Mouse (Mus musculus): Measurements from ENCODE around the gene Slc12a6. TPM values are rescaled to one million over a fixed set of nuclear protein-coding genes. Genes with fewer than 3 reads are reported as not detected.

Gene Slc12a6
- polyA plus RNA-seq, 1 experiment from 2014 or later, result 10.3 TPM

- Histone ChIP-seq H3K9ac (replicated peaks; ENCODE audit: low read length) (no peak overlapping the region), H3K27me3 (ENCODE audit: control insufficient read depth, insufficient read depth, low read length) (no peaks in the 10 kb centered on the region), H3K4me2 (ENCODE audit: low read depth, low read length) (no peak overlapping the region), H3K4me3 (ENCODE audit: low read depth, low read length) (no peak overlapping the region), H3K36me3 (replicated peaks; ENCODE audit: control insufficient read depth, insufficient read depth, low read depth, low read length) (no peaks in the 10 kb centered on the region), H3K4me1 (ENCODE audit: control insufficient read depth, insufficient read depth, low read length) (no peaks in the 10 kb centered on the region), H3K27ac (replicated peaks; ENCODE audit: low read depth, low read length) (no peak overlapping the region), H3K9me3 (replicated peaks; ENCODE audit: control insufficient read depth, low read length) (no peaks in the 10 kb centered on the region)
- no peak for DNase-seq (ENCODE audit: low spot score)
- ATAC-seq (replicated peaks; ENCODE audit: insufficient number of reproducible peaks, low FRiP score, low TSS enrichment, low read depth), result no peak
- WGBS, result 86% methylated on average over 10 of the region's 10 CpGs
Measured at GRCm38 (mm10) chr2:112309161-112309600, 43.6 kb downstream of the Slc12a6 start.

GRCm38 (mm10) chr2:112315638-112316037 lies 50.0 kb downstream of the Slc12a6 start:
- Histone ChIP-seq H3K4me2 (ENCODE audit: low read depth, low read length) (no peak overlapping the region), H3K27ac (replicated peaks; ENCODE audit: low read depth, low read length) (no peak overlapping the region), H3K9me3 (replicated peaks; ENCODE audit: control insufficient read depth, low read length) (no peaks in the 10 kb centered on the region), H3K4me3 (ENCODE audit: low read depth, low read length) (no peak overlapping the region), H3K4me1 (ENCODE audit: control insufficient read depth, insufficient read depth, low read length) (no peaks in the 10 kb centered on the region), H3K36me3 (replicated peaks; ENCODE audit: control insufficient read depth, insufficient read depth, low read depth, low read length) (no peaks in the 10 kb centered on the region), H3K27me3 (ENCODE audit: control insufficient read depth, insufficient read depth, low read length) (no peaks in the 10 kb centered on the region), H3K9ac (replicated peaks; ENCODE audit: low read length) (no peak overlapping the region)
- 89% methylated on average over 7 of the region's 7 CpGs for WGBS
- ATAC-seq (replicated peaks; ENCODE audit: insufficient number of reproducible peaks, low FRiP score, low TSS enrichment, low read depth) (no peak), DNase-seq (ENCODE audit: low spot score) (no peak)

- Histone ChIP-seq H3K9ac (replicated peaks; ENCODE audit: low read length) (no peak overlapping the region), H3K4me1 (ENCODE audit: control insufficient read depth, insufficient read depth, low read length) (no peaks in the 10 kb centered on the region), H3K4me3 (ENCODE audit: low read depth, low read length) (no peak overlapping the region), H3K36me3 (replicated peaks; ENCODE audit: control insufficient read depth, insufficient read depth, low read depth, low read length) (no peaks in the 10 kb centered on the region), H3K27ac (replicated peaks; ENCODE audit: low read depth, low read length) (no peak overlapping the region), H3K9me3 (replicated peaks; ENCODE audit: control insufficient read depth, low read length) (no peaks in the 10 kb centered on the region), H3K4me2 (ENCODE audit: low read depth, low read length) (no peak overlapping the region), H3K27me3 (ENCODE audit: control insufficient read depth, insufficient read depth, low read length) (no peaks in the 10 kb centered on the region)
- no peak for DNase-seq (ENCODE audit: low spot score)
- WGBS, result 93% methylated on average over 2 of the region's 2 CpGs
- no peak for ATAC-seq (replicated peaks; ENCODE audit: insufficient number of reproducible peaks, low FRiP score, low TSS enrichment, low read depth)
Measured at GRCm38 (mm10) chr2:112318227-112318626, 52.6 kb downstream of the Slc12a6 start.

GRCm38 (mm10) chr2:112318905-112319304 lies 53.3 kb downstream of the Slc12a6 start:
- no peak for ATAC-seq (replicated peaks; ENCODE audit: insufficient number of reproducible peaks, low FRiP score, low TSS enrichment, low read depth)
- Histone ChIP-seq H3K27ac (replicated peaks; ENCODE audit: low read depth, low read length) (no peak overlapping the region), H3K4me1 (ENCODE audit: control insufficient read depth, insufficient read depth, low read length) (no peaks in the 10 kb centered on the region), H3K9ac (replicated peaks; ENCODE audit: low read length) (no peak overlapping the region), H3K36me3 (replicated peaks; ENCODE audit: control insufficient read depth, insufficient read depth, low read depth, low read length) (no peaks in the 10 kb centered on the region), H3K4me2 (ENCODE audit: low read depth, low read length) (no peak overlapping the region), H3K27me3 (ENCODE audit: control insufficient read depth, insufficient read depth, low read length) (no peaks in the 10 kb centered on the region), H3K4me3 (ENCODE audit: low read depth, low read length) (no peak overlapping the region), H3K9me3 (replicated peaks; ENCODE audit: control insufficient read depth, low read length) (no peaks in the 10 kb centered on the region)
- WGBS, result 87% methylated on average over 7 of the region's 7 CpGs
- DNase-seq (ENCODE audit: low spot score), result no peak

GRCm38 (mm10) chr2:112328069-112328777 lies 62.6 kb downstream of the Slc12a6 start:
- H3K9me3 ChIP-seq (replicated peaks; ENCODE audit: control insufficient read depth, low read length), result no peaks in the 10 kb centered on the region
- no peaks in the 10 kb centered on the region for H3K27me3 ChIP-seq (ENCODE audit: control insufficient read depth, insufficient read depth, low read length)
- WGBS, result 81% methylated on average over 11 of the region's 11 CpGs
- H3K4me3 ChIP-seq (ENCODE audit: low read depth, low read length), result no peak overlapping the region
- no peak for DNase-seq (ENCODE audit: low spot score)
- no peak overlapping the region for H3K4me2 ChIP-seq (ENCODE audit: low read depth, low read length)
- no peaks in the 10 kb centered on the region for H3K4me1 ChIP-seq (ENCODE audit: control insufficient read depth, insufficient read depth, low read length)
- H3K27ac ChIP-seq (replicated peaks; ENCODE audit: low read depth, low read length), result no peak overlapping the region
- no peak overlapping the region for H3K9ac ChIP-seq (replicated peaks; ENCODE audit: low read length)
- H3K36me3 ChIP-seq (replicated peaks; ENCODE audit: control insufficient read depth, insufficient read depth, low read depth, low read length), result no peaks in the 10 kb centered on the region
- ATAC-seq (replicated peaks; ENCODE audit: insufficient number of reproducible peaks, low FRiP score, low TSS enrichment, low read depth), result no peak

GRCm38 (mm10) chr2:112332051-112332898 lies 66.7 kb downstream of the Slc12a6 start:
- Histone ChIP-seq H3K4me2 (ENCODE audit: low read depth, low read length) (no peak overlapping the region), H3K4me1 (ENCODE audit: control insufficient read depth, insufficient read depth, low read length) (no peaks in the 10 kb centered on the region), H3K9me3 (replicated peaks; ENCODE audit: control insufficient read depth, low read length) (no peaks in the 10 kb centered on the region), H3K4me3 (ENCODE audit: low read depth, low read length) (no peak overlapping the region), H3K27ac (replicated peaks; ENCODE audit: low read depth, low read length) (no peak overlapping the region), H3K9ac (replicated peaks; ENCODE audit: low read length) (no peak overlapping the region), H3K36me3 (replicated peaks; ENCODE audit: control insufficient read depth, insufficient read depth, low read depth, low read length) (no peaks in the 10 kb centered on the region), H3K27me3 (ENCODE audit: control insufficient read depth, insufficient read depth, low read length) (no peaks in the 10 kb centered on the region)
- ATAC-seq (replicated peaks; ENCODE audit: insufficient number of reproducible peaks, low FRiP score, low TSS enrichment, low read depth) (no peak), DNase-seq (ENCODE audit: low spot score) (no peak)
- WGBS, result 75% methylated on average over 4 of the region's 4 CpGs

GRCm38 (mm10) chr2:112337211-112337610 lies 71.6 kb downstream of the Slc12a6 start:
- Histone ChIP-seq H3K9me3 (replicated peaks; ENCODE audit: control insufficient read depth, low read length) (no peaks in the 10 kb centered on the region), H3K27me3 (ENCODE audit: control insufficient read depth, insufficient read depth, low read length) (no peaks in the 10 kb centered on the region), H3K36me3 (replicated peaks; ENCODE audit: control insufficient read depth, insufficient read depth, low read depth, low read length) (peaks cover 2% of the 10 kb centered on the region; the same call in 1 of the 2 replicates), H3K9ac (replicated peaks; ENCODE audit: low read length) (no peak overlapping the region), H3K4me2 (ENCODE audit: low read depth, low read length) (no peak overlapping the region), H3K4me3 (ENCODE audit: low read depth, low read length) (no peak overlapping the region), H3K4me1 (ENCODE audit: control insufficient read depth, insufficient read depth, low read length) (no peaks in the 10 kb centered on the region), H3K27ac (replicated peaks; ENCODE audit: low read depth, low read length) (no peak overlapping the region)
- 95% methylated on average over 6 of the region's 6 CpGs for WGBS
- no peak for ATAC-seq (replicated peaks; ENCODE audit: insufficient number of reproducible peaks, low FRiP score, low TSS enrichment, low read depth)
- no peak for DNase-seq (ENCODE audit: low spot score)

- Histone ChIP-seq H3K27ac (replicated peaks; ENCODE audit: low read depth, low read length) (no peak overlapping the region), H3K4me3 (ENCODE audit: low read depth, low read length) (no peak overlapping the region), H3K4me2 (ENCODE audit: low read depth, low read length) (no peak overlapping the region), H3K4me1 (ENCODE audit: control insufficient read depth, insufficient read depth, low read length) (no peaks in the 10 kb centered on the region), H3K27me3 (ENCODE audit: control insufficient read depth, insufficient read depth, low read length) (no peaks in the 10 kb centered on the region), H3K36me3 (replicated peaks; ENCODE audit: control insufficient read depth, insufficient read depth, low read depth, low read length) (peaks cover 2% of the 10 kb centered on the region; the same call in 1 of the 2 replicates), H3K9ac (replicated peaks; ENCODE audit: low read length) (no peak overlapping the region), H3K9me3 (replicated peaks; ENCODE audit: control insufficient read depth, low read length) (no peaks in the 10 kb centered on the region)
- WGBS, result 88% methylated on average over 2 of the region's 2 CpGs
- ATAC-seq (replicated peaks; ENCODE audit: insufficient number of reproducible peaks, low FRiP score, low TSS enrichment, low read depth) (no peak), DNase-seq (ENCODE audit: low spot score) (no peak)
Measured at GRCm38 (mm10) chr2:112339736-112340135, 74.1 kb downstream of the Slc12a6 start.

Measured in embryonic facial prominence, embryonic 11.5 days (tissue).